Mouse (Mus musculus): ENCODE measurements around the gene Sgms1.

The Sgms1 gene

DNA sequence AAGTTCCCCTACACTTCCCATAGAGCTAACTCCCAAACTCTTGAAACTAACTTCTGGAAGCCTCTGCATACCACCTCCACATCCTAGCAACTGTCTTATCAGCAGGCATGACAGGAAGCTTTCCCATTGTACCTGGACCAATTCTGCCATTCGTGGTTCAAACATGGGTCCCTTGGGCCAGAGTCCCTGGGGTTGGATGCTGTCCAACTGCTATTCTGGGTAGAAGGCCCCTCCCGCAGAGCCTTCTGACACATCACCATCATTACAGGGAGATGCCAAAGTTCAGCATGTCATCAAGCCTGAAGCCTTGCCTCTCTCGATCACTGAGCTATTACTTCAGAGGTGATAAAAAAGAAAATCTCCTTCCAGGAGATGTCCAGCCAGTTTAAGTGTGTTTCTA is 175.9 kb downstream of the Sgms1 start:
- no peak for DNase-seq (ENCODE audit: low read depth, low spot score)

- no peak for DNase-seq (ENCODE audit: low read depth, low spot score)
Observed at GRCm38 (mm10) chr19:32211293-32211585, 178.3 kb downstream of the Sgms1 start.

- peak; percentile 99 for DNase-seq (ENCODE audit: low read depth, low spot score)
Observed at GRCm38 (mm10) chr19:32210450-32211292, 178.8 kb downstream of the Sgms1 start.

DNA sequence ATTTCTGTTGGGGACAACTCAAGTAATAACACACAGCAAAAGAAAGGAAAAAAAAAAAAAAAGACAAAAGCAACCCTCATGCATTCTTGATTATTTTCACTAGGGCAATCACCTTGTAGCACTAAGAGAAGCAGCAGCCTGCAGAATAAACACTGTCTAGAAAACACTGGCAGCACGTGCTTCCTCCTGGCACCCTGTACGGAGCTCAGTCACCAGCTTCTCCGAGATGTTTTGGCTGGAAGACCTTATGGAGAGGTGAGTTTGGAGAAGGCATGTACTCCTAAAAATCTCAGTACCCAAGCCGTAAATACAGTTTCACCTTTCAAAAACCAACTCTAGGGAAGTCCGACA is 179.4 kb downstream of the Sgms1 start:
- no peak for DNase-seq (ENCODE audit: low read depth, low spot score)

DNA sequence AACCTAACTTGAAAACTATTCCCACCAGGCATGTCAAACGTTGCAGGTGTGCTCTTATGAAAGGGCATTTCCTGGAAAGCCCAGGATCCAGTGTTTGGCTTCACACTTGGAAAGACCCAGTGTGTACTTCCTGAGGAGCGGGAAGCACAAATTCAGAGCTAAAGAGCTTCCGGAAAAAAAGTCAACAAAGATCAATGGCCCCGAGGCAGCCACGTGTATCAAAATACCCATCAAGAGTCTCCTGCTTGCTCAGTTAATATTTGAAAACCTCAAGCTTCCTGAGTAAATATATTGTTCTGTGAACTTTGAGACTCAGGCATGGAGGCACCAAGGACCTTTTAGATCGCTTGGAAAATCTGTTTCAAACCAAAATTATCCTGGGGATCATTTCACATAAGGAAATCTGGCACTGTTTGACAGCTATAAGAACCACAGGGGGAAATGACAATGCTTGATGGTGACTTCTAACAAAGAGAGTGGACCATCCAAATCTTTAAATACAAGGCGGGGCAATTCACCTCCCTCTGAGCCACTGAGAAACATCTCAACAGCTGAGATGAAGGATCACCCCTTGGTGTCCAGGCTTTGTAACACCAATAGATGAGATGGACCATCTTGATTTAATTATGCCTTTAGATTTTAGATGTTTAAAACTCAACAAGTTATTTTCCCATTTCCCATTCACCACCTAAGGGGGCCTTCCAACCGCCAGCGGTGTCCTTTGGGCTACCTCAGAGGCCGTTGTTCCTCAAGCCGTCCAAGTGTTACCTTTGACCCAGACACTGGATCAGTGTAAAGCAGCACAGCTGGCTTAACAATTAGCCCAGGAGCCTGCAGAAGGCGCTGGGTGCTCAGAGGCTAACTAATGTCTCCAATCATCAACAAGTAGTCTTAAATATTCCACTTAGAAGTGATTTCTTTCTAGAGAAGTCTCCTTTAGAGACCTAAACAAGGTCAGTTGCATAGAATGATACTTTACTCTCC is 187.1 kb downstream of the Sgms1 start:
- DNase-seq (ENCODE audit: low read depth, low spot score) = no peak

- DNase-seq (ENCODE audit: low read depth, low spot score) = peak; percentile 35
Observed at GRCm38 (mm10) chr19:32199861-32200574, 189.5 kb downstream of the Sgms1 start.

DNA sequence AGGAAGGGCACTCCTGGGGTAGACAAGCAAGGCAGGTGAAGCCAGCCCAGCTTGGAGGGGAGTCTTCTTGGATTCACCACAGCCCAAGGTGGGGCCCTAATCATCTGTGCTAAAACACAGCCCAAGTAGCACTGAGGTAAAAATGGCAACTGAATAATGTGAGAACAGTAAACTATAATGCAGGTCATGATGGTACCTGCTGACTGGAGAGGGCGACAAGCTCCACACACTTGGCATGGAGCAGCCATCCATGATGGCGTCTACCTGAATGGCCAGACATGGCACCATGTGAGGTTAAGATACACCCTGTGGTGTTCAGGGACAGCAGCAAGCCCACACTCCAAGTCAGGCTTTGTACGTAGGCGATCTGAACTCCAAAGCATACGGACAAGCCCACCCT is 190.4 kb downstream of the Sgms1 start:
- no peak for DNase-seq (ENCODE audit: low read depth, low spot score)

- peak; percentile 58 for DNase-seq (ENCODE audit: low read depth, low spot score)
Observed at GRCm38 (mm10) chr19:32198494-32199106, 190.9 kb downstream of the Sgms1 start.

- peak; percentile 63 for DNase-seq (ENCODE audit: low read depth, low spot score)
Observed at GRCm38 (mm10) chr19:32196976-32197819, 192.3 kb downstream of the Sgms1 start.

- no peak for DNase-seq (ENCODE audit: low read depth, low spot score)
Observed at GRCm38 (mm10) chr19:32196222-32196621, 193.3 kb downstream of the Sgms1 start.

- no peak for DNase-seq (ENCODE audit: low read depth, low spot score)
Observed at GRCm38 (mm10) chr19:32194863-32195262, 194.7 kb downstream of the Sgms1 start.

GRCm38 (mm10) chr19:32194074-32194473 is 195.4 kb downstream of the Sgms1 start:
- no peak for DNase-seq (ENCODE audit: low read depth, low spot score)

DNA sequence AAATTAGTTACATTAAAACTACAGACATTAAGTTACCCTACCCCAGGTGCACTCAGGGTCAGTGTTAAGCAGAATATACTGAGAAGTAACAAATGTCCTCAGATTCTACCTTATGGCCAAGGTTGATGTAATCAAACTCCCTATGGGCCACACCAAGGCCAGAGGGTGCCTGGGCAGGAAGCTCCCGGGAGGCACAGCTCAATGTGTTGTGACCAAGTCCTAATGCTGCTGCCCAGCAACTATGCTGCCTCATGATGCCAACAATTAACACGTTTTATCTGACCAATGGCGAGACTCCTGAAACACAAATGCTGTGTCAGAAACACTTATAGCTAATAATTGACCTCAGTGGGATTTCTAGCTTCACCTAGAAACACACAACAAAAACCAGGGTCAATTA is 197.9 kb downstream of the Sgms1 start:
- no peak for DNase-seq (ENCODE audit: low read depth, low spot score)

GRCm38 (mm10) chr19:32189961-32190360 is 199.6 kb downstream of the Sgms1 start:
- DNase-seq (ENCODE audit: low read depth, low spot score) = no peak

GRCm38 (mm10) chr19:32189036-32189436 is 200.5 kb downstream of the Sgms1 start:
- no peak for DNase-seq (ENCODE audit: low read depth, low spot score)

- DNase-seq (ENCODE audit: low read depth, low spot score) = no peak
Observed at GRCm38 (mm10) chr19:32186594-32187092, 202.9 kb downstream of the Sgms1 start.

- no peak for DNase-seq (ENCODE audit: low read depth, low spot score)
Observed at GRCm38 (mm10) chr19:32183005-32183404, 206.5 kb downstream of the Sgms1 start.

DNA sequence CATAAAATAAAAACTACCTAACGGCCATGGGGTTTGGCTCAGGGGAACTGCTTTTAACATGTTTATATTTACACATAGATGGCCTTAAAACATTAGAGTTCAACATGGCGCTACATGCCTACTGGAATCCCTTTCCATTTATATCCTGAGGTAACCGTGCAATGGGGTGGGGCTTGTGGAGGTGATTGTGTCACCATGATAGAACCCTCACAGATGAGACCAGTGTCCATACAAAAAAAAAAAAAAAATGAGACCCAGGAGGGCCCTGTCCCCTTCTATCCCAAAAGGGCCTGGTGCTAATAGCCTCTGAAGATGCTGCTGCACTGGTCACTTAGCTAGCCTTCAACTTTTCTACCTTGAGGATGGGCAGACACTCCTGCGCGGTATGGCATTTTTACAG is 207.0 kb downstream of the Sgms1 start:
- DNase-seq (ENCODE audit: low read depth, low spot score) = no peak

DNA sequence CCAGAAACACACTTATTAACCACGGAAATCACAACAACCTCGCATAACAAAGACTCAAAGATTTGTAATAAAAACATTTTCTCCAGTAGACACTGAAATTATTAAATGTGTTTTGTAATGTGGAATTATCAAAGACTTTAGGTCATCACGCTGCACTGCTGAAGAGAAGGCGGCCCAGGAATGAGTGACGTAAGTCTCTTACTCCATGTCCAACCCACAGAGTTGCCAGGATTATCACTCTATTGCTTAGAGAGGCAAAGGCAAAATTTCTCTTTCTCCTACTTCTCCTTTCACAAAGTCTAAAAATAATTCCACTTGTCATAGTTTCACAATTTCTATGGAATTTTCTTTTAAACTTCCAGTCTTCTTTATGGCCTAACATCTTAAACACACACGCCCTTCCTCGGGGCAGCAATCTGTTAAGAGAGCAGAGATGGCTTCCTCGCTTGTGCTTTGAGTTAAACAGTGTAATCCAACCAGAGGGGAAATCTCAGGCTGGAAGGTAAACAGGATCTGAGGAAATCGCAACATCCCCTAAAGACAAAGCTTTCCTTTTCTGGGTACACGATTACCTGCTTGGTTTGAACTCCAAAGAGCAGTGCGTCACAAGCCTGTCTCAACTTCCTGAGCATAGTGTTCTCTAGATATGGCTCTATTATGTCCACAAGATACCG is 207.7 kb downstream of the Sgms1 start:
- no peak for DNase-seq (ENCODE audit: low read depth, low spot score)

Measured in 3T3-L1 (cell line).